Mouse (Mus musculus): ENCODE results near the gene Krt13.

Gene Krt13

DNA sequence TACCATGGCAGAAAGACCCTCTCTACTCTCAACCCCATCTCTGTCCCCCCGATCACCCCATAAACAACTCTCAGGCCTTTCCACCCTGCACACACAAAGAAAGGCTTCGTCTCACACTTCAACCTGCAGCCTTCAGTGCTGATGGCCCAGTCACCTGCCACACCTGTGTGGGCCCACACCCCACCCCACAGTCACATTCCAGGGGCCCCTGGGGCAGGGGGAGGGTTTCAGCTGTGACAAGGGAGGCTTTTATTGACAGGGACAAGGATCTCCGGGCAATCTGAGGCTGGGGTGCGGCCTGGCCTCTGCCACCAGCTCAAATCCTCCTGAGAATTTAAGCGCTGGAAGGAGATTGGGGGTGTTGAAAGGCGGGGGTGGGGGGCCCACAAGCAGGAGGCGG, 17.4 kb upstream of the Krt13 start:
- no peak for TF ChIP-seq GATA4 (IDR thresholded peaks at IDR 0.05; ENCODE audit: insufficient replicate concordance, low read length)

DNA sequence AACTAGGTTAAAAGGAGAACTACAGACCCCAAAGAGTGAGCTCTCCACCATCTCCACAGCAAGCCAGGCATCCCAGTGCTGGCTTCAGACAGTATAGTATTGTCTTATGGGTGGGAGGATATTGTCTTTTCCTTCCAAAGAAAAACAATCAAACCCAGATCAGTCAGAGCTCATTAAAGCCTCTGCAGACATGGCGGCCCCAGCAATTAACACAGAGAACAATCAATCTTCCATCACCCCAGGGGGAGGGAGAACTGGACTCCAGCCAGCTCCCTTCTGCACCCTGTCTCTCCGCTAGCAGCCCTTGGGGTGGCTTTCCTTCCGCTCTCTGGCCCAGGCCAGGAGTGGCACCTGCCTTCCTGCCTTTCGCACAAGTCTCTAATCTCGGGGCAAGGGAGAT, 16.3 kb upstream of the Krt13 start:
- no peak for TF ChIP-seq GATA4 (IDR thresholded peaks at IDR 0.05; ENCODE audit: insufficient replicate concordance, low read length)

DNA sequence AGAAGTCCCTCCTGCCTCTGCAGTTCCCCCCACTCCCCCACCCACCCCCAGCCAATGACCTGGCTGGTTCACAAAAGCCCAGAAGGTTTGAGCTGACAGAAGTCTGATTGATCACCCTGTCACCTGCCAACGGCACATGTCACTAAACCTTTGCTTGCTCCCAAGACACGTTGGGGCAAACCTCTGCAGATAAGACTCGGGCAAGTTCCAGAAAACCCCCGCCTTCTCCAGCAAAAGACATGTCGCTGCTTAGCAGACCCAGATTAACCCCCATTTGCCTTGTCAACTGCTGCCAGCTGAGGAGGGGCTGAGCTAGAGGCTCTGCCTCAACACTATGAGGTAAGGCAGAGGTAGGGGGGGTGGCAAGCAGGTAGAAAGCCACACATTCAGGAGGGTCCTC, 15.2 kb upstream of the Krt13 start:
- no peak for TF ChIP-seq GATA4 (IDR thresholded peaks at IDR 0.05; ENCODE audit: insufficient replicate concordance, low read length)

DNA sequence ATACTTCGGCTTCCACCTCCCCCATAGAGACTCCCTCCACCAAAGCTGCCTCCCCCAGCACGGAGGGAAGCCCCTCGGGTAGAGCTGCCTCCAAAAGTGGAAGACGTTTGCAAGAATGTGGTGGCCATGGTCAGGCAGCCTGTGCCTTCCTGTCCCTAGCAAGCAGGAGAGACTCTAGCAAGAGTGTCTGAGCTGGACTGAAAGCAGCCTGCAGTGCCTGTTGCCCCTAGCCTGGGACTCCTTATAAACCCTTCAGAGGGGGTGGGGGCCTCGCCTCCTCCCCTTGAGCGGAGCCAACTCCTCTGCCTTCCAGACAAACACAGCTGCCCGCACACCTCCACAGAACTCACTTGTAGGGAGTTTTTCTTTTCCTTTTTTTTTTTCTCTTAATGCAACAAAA, 14.4 kb upstream of the Krt13 start, which contains the start of gene Krt15:
Gene Krt15 (minus strand): TSS at position 198 of the 400 bp plus-strand sequence.
- TF ChIP-seq GATA4 (IDR thresholded peaks at IDR 0.05; ENCODE audit: insufficient replicate concordance, low read length) = no peak

DNA sequence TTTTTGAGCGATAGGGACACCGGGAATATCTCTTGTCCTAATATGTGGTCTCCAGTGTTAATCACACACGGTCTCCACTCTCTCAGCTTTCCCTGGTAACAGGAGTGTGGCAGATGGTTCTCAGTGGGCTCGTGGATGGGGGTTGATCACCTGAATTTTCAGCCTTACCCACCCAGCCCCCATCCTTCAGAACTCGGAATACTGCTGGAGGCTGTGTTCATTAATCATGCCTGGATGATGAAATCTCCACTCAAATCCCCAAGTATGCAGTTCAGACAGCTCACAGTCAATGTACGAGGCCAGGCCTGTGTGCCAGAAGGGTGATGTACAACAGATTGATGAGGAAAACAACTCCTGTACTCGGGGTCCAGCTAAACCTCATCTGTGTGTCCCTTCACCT, 3.5 kb upstream of the Krt13 start:
- no peak for TF ChIP-seq GATA4 (IDR thresholded peaks at IDR 0.05; ENCODE audit: insufficient replicate concordance, low read length)

DNA sequence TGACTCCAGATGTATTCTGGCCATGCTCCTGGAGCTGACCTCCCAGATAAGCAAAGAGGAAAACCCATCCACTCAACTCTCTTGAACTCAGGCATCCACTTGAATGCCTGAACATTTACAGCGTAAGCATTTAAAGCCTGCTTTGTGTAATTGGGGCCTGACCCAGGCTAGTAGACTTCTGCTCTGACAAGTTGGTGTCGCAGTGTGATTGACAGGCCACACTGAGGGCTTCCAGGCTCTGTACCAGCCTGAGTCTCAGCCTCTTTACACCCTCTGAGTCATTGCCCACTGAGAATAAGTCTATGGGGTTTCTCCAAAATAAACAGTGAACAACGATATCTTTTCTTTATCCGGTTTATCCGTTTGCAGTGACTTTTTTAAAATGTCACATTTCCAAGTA, 1.0 kb downstream of the Krt13 start:
- TF ChIP-seq GATA4 (IDR thresholded peaks at IDR 0.05; ENCODE audit: insufficient replicate concordance, low read length) = no peak

DNA sequence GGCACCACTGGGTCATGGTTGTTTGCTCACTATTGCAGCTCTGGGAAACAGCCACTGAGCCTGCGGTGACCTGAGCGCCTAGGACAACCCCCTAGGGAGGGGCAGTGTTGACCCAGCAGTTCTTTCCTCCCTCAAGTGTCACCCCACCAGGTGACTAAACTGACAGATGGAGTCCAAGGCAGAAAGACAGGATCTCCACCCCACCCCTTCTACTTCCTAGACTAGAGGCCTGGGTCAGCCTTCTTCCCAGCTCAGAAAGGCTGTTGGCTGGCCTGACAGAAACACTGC, 7.7 kb downstream of the Krt13 start:
- TF ChIP-seq GATA4 (IDR thresholded peaks at IDR 0.05; ENCODE audit: insufficient replicate concordance, low read length) = no peak

DNA sequence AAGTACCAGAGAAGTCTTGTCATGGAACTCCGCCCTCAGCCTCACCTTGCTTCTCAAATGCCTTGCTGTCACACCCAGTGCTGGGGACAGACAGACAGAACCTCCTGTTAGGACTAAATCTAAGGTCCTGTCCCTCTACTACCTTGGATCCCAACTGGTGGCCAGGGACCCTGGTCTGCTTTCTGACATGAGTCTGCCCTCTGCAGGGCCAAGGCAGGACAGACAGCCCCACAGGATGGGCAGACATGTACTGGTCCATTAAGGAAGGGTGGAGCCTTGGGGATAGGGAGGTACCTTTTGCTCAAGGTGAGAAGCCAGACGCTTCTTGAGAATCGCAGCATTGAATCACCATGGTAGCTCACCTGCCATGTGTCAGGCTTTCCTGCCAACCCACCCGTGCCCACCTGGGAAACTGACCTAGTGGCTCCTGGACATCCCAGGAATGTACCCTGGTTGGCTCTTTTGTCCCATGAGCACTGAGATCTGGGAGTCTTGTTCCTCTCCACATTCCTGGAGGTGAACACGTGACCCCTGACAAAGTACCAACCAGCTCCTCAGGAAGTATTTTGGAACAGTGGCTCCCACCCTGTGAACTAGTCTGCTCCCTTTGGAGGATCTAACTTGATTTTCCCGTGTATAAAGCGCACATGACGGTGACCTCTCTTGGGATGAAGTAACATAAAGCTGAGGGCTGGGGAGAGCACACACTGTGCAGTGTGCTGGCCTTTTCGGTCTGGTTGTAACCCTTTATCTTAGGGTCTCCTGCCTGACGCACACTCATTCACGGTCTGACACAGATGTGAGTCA, 8.2 kb downstream of the Krt13 start:
- TF ChIP-seq GATA4 (IDR thresholded peaks at IDR 0.05; ENCODE audit: insufficient replicate concordance, low read length) = no peak

DNA sequence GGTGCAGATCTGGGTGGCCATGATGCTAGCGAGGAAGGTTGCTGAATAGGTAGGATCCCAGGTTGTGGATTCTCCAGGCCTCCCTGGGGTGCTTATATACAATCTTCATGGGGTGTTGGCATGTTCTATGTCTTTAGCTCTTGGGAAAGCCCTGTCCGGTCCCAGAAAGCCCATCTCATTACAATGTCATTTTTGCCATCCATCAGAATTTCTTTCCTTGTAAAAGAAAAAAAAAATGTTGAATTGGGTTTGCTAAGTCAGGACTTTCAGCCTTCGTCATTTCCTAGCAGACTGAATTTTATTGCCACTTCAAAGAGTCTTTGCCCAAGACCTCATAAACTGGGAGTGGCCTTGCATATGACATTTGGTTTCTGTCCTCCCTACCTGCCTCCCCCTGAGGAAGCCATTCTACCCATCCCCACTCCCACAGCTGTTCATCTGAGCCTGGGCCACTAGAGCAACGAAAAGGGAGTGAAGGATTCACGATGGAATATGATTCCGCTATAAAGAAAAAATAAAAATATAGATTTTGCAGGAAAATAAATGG, 15.7 kb downstream of the Krt13 start, which contains the start of gene Krt36:
Gene Krt36 (minus strand): TSS at position 51 of the 547 bp plus-strand sequence.
- TF ChIP-seq GATA4 (IDR thresholded peaks at IDR 0.05; ENCODE audit: insufficient replicate concordance, low read length) = no peak

DNA sequence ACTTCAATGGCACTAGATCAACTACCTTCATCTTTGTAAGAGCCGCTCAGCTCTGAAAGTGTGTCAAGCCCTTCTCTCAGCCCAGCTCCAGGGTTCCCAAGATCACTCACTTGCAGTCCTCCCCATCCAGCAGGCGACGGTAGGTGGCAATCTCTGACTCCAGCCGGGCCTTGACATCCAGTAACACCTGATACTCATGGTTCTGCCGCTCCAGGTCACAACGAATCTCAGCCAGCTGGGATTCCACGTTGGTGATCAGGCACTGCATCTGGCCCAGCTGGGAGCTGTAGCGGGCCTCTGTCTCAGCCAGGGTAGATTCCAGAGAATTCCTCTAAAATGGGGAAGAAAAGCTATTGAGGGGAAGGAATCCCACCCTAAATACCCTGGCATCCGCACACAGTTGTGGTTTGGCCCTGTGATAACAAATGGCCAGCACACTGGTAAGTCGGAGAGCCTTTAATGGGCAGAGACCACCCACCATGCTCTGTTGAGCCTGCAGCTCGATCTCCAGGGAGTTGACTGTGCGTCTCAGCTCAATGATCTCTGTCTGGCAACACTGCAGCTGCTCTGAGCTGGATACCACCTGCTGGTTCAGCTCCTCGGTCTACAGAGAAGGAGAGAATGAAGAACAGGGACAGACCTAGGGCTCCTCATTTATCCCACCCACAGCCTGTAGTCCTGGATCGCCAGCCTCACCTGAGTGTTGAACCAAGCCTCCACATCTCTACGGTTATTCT, 18.5 kb downstream of the Krt13 start:
- TF ChIP-seq GATA4 (IDR thresholded peaks at IDR 0.05; ENCODE audit: insufficient replicate concordance, low read length) = no peak

DNA sequence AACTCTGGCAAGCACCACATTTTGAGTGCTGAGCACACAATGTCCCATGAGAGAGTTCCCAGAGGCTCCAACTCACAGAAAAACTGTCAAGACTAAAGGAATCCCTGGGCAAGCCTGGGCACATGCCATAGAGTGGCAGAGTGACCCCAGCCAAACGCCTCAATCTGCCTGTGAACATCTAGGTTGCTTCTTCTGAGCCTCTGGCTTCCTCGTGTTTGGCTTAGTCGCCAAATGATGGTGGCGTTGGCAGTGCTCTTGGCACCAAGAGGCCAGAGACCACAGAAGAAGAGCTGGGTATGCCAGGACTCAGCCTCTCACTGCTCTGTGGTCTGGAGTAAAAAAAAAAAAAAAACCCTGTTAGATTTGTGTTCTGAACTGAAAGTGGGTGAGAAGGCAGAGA, 21.0 kb downstream of the Krt13 start:
- TF ChIP-seq GATA4 (IDR thresholded peaks at IDR 0.05; ENCODE audit: insufficient replicate concordance, low read length) = no peak

DNA sequence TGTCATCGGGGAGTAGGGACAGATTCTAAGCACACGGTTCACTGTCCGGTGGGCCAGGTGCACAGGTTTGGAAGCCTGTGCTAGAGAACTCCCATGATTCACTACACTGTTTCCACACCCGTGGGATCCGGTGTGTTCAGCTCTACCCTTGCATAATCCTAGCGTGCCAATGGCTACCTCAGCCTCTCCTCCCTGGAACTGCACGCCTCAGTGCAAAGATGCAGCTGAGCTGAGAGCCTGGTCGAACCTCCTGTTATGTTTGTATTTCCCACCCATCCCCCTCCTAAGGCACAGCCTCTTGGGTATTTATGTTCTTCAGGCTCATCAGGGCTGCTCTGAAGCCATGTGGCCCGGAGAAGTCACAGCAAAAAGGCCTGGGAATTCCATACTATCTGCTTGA, 23.5 kb downstream of the Krt13 start:
- TF ChIP-seq GATA4 (IDR thresholded peaks at IDR 0.05; ENCODE audit: insufficient replicate concordance, low read length) = no peak

DNA sequence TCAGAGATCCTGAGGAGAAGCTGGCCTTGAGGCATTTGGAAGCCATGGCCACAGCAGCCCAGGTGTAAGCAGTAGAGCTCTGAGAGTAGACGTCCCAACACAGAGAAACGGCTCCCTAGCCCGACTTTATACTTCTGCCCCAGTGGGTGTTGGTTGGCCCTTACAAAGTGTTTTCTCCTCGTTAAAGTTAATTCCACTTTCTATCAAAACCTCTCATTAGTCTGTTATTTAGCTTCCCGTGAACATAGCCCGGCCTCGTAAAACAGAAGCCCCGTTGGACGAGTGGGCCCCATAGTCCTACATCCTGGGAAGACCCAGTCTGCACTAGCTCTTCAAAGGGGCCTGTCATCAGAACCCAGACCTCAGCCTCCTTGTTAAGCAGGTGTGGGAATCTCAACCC, 25.2 kb downstream of the Krt13 start, which contains the start of gene Krt35:
Gene Krt35 (minus strand): TSS at position 101 of the 400 bp plus-strand sequence.
- no peak for TF ChIP-seq GATA4 (IDR thresholded peaks at IDR 0.05; ENCODE audit: insufficient replicate concordance, low read length)

DNA sequence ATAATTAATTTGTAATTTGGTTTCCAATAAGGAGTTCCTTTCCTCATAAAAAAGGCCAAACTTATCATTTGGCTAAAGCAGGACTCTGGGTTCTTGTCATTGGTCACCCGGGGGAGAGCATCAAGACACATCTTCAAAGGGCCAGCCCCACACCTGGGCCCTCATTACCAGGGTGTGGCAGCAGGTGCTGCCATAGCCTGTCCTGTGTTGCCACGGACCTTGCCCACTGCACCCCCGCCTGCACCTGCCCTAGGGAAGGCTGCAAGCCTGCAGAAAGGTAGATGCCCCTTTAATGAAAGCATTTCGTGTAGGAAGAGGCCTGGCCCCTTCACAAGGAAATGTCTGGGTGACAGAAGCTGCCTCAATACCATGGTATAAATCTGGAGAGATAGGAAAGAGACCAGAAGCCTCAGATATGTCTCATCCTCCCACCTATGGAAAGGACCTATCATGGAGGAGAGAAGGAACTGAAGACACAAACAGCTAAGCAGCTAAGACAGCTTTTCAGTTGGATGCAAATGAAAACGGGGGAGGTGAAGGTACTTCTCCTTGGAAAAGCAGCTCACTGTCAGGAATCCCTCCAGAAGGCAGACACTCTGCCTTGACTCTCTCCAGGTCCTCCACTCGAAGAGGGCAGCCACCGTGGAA, 32.9 kb downstream of the Krt13 start:
- no peak for TF ChIP-seq GATA4 (IDR thresholded peaks at IDR 0.05; ENCODE audit: insufficient replicate concordance, low read length)

DNA sequence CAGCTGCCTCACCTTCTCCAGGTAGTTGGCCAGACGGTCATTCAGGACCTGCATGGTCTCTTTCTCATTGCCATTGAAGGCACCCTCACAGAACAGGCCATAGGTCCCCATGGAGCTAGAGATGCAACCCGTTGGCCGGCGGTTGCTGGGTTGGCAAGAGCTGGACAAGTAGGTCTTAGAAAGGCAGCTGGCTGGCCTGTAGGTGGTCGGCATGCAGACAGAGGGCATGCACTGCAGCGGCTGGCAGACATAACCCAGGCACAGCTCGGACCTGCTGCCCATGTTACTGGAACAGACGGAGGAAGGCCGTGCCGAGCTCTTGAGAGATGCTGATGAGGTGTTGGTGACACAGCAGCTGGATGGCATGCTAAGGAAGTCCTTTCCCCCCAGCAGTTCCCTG, 33.5 kb downstream of the Krt13 start, which contains the start of gene Krt32:
Gene Krt32 (minus strand): TSS at position 366 of the 400 bp plus-strand sequence.
- no peak for TF ChIP-seq GATA4 (IDR thresholded peaks at IDR 0.05; ENCODE audit: insufficient replicate concordance, low read length)

DNA sequence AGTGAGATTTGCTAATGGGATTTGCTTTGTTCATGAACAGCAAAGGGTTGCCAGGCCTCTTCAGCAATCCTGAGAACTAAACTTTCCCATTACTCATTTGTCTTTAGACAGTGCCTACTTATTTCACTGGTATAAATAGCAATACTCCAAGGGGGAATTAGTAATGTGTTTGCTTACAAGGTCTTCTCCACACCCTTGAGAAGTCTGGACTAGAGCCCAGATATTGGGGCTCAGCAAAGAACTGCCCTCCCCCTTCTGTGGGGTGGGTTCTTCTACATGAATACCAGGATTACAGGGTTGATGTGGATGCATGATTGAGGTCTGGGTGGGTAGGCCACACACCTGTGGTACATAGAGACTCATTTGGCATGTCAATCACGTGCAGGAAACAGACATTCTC, 47.5 kb downstream of the Krt13 start:
- no peak for TF ChIP-seq GATA4 (IDR thresholded peaks at IDR 0.05; ENCODE audit: insufficient replicate concordance, low read length)

Measured in liver, adult (tissue).